Mouse (Mus musculus) erythroblast, embryonic 14.5 days (primary cell): Measurements from ENCODE around the gene Tlr9.

Experiments used
- GATA1 ChIP-seq: IDR thresholded peaks from 2 replicates; pipeline ENCODE4 v1.6.1; 2012; ENCODE audit warnings: low read length, inconsistent platforms, mixed read lengths
- TAL1 ChIP-seq: IDR thresholded peaks from 3 replicates; pipeline ENCODE4 v1.6.1; 2012; ENCODE audit warnings: low read length, inconsistent platforms, mixed read lengths

DNA sequence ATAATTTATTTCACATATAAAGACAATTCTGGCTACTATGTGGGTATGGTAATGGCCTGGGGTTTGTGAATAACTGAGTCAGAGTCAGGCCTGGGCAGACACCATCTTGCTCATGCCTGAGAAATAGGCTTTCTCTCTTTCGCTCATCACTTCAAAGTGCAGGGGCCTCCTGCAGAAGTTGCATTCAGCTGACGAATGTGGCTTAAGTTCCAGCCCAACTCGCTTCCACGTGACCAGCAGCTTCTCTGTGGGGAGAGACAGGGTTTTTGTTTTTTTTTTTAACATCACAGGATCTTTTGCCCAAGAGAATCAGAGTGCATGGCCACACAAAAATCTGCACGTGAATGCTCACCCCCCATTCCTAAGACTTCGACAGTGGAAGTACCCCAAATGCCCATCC lies 11.6 kb downstream of the Tlr9 start:
- TF ChIP-seq TAL1 (no peak), GATA1 (no peak)
